Mouse (Mus musculus) layer of hippocampus, postnatal 10 days (tissue): ENCODE measurements at regions not wholly inside any gene's neighbourhood (a gene's known extent, or its start where the extent isn't known, plus 50 kb on each side); places are given as distances from the start of the nearest gene placed in this dataset.

ENCODE experiments used
- DNase-seq, 2 experiments: peaks; one replicate each; pipeline ENCODE4 v3.0.0; 2021; ENCODE audit warnings: low spot score in 2 of 2

DNA sequence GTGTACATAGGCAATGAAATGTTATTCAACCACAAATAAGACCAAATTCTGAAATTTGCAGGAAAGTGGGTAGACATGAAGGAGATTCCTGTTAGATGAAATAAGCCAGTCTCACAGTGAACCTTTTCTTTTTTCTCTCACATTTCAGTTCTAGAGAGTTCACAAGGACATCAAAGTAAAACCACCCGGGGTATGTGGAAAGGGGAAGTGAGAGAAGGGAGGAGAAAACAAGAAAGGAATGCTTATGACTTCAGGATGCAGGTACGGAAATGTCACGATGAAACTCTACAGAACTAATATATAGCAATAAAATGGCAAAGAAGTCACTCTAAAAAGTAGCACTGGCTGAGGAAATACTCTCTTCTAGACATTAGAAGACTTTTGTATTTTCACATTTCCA, 548.7 kb upstream of the Klf4 start:
- no peak for DNase-seq

DNA sequence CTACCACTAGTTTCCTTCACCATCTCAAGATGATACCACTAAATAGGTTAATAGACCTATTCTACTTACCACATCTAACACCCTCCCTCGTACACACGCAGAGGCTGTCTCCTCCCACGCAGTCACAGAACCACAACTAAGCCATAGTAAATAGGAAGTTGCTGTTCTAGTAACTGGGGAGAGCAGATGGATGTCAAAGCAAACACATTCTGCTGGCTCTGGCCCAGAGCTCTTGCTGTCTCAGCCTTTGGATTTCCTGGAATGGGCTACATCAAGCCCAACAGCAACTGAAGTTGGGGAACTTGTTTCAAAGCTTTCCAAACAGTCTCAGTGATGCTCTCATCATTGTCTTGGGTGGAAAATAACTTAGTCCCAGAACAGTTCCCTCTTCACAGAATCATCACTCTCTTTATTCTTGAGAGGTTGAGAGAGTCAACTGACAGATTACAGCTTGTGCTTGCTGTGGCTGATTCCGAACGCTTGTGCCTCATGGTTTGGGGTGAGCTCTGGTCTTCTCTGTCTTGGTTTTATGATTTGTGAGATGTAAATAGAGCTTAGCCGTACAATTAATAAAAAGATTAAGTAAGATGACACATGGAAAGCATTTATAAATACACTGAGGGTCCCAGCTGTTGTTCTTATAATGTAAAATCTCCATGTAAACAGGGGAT, 538.5 kb upstream of the Klf4 start:
- DNase-seq: peak; percentile 46 to 56

DNA sequence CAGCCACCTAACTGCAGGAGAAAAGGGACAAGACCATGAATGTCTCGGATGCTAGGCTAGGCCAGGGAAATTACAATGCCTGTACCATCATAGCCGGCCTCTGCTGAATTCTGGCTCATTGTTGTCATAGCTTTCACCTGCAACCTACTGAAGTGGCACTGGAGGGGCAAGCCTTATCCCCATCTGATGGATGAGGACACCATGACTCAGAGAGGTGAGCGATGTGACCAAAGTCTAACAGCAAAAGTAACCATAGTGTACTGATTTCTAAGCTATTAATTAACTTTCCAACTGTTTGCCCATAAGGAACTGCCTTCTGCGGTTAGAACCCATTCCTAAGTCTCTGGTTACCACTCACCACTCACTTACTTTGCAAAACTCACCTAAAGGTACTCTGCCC, 536.6 kb upstream of the Klf4 start:
- DNase-seq: no peak

DNA sequence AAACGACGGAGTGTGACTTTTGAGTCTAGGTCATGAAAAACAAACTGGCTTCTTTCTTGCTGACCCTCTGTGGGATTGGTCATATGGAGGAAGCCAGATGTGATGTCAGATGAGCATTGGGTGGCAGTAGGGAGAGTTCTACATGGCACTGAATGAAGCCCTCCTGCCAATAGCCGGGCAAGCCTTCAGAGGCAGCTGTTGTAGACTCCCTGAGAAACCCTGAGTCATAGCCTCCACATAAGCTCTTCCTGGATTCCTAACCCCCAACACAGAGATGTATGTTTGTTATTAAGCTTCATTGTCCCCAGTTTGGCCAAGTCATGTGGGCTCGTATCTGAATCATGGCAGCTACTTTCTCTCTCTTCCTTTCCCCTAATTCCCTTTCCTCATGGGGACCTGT, 532.4 kb upstream of the Klf4 start:
- DNase-seq: no peak

GRCm38 (mm10) chr4:56051792-56052380, 519.6 kb upstream of the Klf4 start:
- DNase-seq: no peak

DNA sequence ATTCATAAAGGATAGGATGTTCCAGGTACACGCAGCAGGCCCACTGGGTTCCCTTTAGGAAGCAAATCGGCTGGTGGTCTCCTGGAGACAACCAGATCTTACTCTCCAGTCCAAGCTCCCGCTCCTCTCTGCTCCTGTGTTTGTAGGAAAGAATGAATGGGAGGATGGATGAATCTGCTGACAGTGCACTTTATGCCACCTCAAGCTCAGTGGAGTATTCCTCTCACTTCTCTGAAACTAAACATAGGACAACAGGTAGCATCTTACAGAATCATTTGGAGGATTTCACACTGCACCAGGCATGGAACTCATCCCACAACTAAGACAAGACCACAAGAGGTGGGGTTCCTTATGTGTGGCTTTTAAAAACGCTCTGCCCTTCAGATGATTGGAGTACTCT, 507.1 kb upstream of the Klf4 start:
- DNase-seq: no peak

DNA sequence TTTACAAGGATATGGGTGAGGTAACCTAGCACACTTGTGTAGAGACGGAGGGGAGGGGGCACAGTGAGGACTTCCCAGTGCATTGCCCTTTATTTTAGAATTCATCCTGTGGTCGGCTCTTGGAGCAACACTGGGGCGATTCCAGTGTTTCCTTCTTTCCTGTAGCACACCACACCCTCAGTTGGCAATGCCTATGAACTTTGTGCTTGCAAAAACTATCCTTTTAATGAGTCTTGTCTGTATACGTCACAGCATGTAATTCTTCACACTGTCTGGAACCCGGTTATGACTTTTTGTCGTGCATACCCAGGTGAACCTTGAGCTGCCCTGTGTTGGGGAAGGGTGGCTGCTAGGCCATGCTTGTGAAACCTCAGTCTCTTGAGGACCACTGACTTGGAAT, 504.1 kb upstream of the Klf4 start:
- no peak for DNase-seq

- DNase-seq: no peak
Observed at GRCm38 (mm10) chr4:56035543-56035942, 503.3 kb upstream of the Klf4 start.

GRCm38 (mm10) chr4:56028441-56028840, 496.2 kb upstream of the Klf4 start:
- no peak for DNase-seq

GRCm38 (mm10) chr4:56027258-56027657, 495.0 kb upstream of the Klf4 start:
- no peak for DNase-seq

DNA sequence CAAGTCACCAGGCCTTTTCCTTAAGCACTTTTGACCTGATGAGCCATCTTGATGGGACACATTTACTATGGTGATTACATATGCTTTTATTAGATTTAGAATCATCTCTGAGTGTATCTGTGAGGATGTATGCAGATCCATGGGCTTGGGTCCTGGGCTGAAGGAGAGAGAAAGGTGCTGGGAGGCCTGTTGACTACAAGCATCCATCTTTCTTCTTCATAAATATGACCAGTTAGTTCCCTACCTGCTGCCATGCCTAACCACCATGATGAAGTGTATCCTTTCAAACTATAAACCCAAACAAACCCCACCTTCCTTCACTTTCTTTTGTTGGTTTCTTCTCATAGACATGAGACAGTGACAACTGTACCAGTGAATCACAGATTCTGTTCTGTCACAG, 492.2 kb upstream of the Klf4 start:
- DNase-seq: no peak

DNA sequence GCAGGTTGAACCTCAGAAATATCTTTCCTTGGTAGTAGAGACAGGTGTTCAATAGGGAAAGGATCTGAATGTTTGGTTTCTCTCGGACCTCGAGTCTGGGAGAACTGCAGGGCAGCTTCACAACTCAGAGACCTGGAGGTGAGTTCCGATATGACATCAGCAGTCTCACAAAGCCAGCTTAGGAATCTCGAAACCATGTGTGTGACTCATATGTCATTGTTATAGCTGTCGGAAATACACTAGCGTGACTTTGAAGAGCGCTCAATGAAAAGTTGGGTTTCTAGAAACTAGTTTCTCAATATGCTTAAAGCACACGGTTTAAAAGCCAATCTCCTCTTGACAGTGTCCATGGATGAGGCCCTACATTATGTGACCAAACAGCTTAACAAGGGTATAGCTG, 485.9 kb upstream of the Klf4 start:
- DNase-seq: no peak

GRCm38 (mm10) chr4:56015481-56015880, 483.2 kb upstream of the Klf4 start:
- DNase-seq: no peak

DNA sequence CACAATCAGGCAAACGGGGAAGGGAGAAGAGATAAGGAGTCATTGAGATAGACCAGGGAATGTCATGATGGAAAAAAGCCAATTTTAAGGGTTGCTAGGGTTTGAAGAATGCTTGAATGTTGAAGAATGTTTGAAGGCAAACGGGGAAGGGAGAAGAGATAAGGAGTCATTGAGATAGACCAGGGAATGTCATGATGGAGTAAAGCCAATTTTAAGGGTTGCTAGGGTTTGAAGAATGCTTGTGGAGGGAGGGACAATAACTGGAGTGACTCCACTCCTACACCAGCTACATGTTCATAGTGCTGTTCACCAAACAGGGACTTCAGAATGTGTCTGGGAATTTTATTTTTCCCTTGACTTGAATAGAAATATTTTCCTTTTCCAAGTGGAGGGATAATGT, 476.0 kb upstream of the Klf4 start:
- no peak for DNase-seq

- peak in 1 of 2 experiments; percentile 12 for DNase-seq
Observed at GRCm38 (mm10) chr4:56004227-56004626, 472.0 kb upstream of the Klf4 start.

- peak in 1 of 2 experiments; percentile 22 for DNase-seq
Observed at GRCm38 (mm10) chr4:56001312-56001731, 469.1 kb upstream of the Klf4 start.

GRCm38 (mm10) chr4:55984026-55984425, 451.8 kb upstream of the Klf4 start:
- DNase-seq: no peak

- DNase-seq: no peak
Observed at GRCm38 (mm10) chr4:55978539-55978938, 446.3 kb upstream of the Klf4 start.

GRCm38 (mm10) chr4:55976265-55976664, 444.0 kb upstream of the Klf4 start:
- DNase-seq: no peak

DNA sequence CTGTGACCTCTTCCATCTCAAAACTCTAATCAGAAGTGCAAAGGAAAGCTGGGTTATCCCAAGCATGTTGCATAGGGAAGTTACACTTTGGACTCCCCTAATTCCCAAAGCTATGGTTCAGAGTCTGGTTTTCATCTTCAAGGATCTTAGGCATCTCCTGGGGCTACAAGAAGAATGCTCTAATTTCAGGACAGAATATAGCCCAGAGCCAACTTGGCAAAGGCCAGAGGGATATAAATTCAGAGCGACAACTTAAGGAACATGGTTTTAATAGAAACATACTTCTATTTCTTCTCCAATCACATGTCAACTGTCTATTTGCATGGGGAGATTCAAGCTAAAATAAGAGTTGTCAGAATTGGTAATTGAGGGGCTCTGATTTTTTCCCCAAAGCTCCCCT, 441.4 kb upstream of the Klf4 start:
- no peak for DNase-seq

GRCm38 (mm10) chr4:55972235-55972819, 440.1 kb upstream of the Klf4 start:
- DNase-seq: no peak

- DNase-seq: no peak
Observed at GRCm38 (mm10) chr4:55960063-55960462, 427.8 kb upstream of the Klf4 start.

GRCm38 (mm10) chr4:55953701-55954100, 421.4 kb upstream of the Klf4 start:
- DNase-seq: no peak
